Mouse (Mus musculus): ENCODE measurements around the gene Noxa1. TPM values are rescaled to one million over a fixed set of nuclear protein-coding genes. Genes with fewer than 3 reads are reported as not detected.

The Noxa1 gene
- not detected in 2 replicates for total RNA-seq (2014; rRNA removed)
- not detected in 2 replicates for polyA plus RNA-seq (2015; fragmentation: Nextera tagmentation; extraction: Ambion mirVana)

DNA sequence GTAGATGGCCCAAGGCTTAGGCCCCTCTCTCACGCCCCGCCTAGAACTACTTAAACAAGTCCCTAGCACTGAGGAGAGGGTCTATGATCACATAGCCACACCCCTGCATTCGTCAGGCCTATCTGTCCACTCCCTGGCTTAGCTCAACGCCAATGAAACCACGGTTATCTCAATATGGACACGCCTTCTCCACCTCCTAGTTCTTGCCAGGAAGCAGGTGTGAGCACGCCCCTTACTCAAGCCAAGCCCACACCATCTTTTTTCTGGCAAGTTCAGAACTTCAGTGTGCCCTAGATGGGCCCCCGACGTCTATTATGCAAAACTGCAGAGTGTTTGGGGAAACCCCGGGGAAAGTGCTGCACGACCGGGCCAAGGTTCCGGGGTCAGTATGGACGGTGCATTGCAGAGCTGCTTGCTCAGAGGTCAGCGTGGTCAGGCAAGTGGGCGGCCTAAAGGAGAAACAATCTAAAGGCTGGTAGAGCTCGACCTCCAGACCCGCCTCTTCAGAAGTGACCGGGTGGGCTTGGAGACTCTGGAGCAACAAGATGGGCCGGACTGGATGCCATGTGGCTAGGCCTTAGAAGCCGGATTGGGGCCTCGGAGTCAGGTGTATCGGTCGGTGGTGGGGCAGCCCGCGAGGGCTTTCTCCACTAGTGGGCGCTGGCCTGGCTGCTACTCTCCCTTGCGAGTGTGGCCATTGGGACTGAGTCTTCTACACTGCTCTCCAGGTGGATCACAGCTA is at the start of gene Noxa1:
Gene Noxa1 (minus strand): TSS at position 41 of the 742 bp plus-strand sequence.
- Histone ChIP-seq H3K9ac (no peak within 1 kb of the TSS), H3K4me2 (ENCODE audit: low read depth) (no peak within 1 kb of the TSS), H3K36me3 (ENCODE audit: insufficient read depth) (no peaks in the 10 kb centered on the region), H3K4me3 (ENCODE audit: low read depth, low read length) (no peak within 1 kb of the TSS), H3K27me3 (ENCODE audit: insufficient read depth, low read length) (0 out of 2 replicates have a peak, but pooled peaks cover 4% of the 10 kb centered on the region), H3K4me1 (ENCODE audit: insufficient read depth) (no peaks in the 10 kb centered on the region), H3K27ac (ENCODE audit: low read depth, low read length) (no peak within 1 kb of the TSS), H3K9me3 (ENCODE audit: low read length) (no peaks in the 10 kb centered on the region)
- WGBS: 60% methylated on average over 28 of the region's 28 CpGs
- TF ChIP-seq CTCF (IDR thresholded peaks at IDR 0.05; ENCODE audit: low read depth): 0 out of 2 replicates have a peak, but pooled peaks have one; percentile 4
- DNase-seq: no peak
- no peak for ATAC-seq

DNA sequence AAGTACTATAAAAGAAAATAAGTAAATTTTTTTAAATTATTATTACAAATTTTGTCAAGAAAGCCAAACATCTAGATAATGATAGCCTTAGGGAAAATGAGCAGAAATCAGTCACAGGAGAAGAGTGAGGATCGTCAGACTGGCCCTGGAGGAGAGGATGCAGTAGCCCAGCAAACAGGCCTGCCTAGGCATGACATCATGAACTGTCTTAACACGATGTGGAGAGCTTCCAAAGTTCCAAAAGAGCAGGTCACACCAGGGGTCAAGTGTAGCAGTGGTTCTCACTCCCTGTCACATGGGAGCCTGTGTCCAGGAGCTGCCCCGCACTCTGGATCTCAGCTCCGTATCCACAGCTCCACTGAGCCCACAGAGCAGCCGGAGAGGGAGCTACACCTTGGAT is 47.0 kb upstream of the Noxa1 start:
- Histone ChIP-seq H3K4me2 (ENCODE audit: low read depth) (no peak overlapping the region), H3K27me3 (ENCODE audit: insufficient read depth, low read length) (no peaks in the 10 kb centered on the region), H3K4me1 (ENCODE audit: insufficient read depth) (no peaks in the 10 kb centered on the region), H3K9ac (no peak overlapping the region), H3K4me3 (ENCODE audit: low read depth, low read length) (no peak overlapping the region), H3K36me3 (ENCODE audit: insufficient read depth) (no peaks in the 10 kb centered on the region), H3K9me3 (ENCODE audit: low read length) (no peaks in the 10 kb centered on the region), H3K27ac (ENCODE audit: low read depth, low read length) (no peak overlapping the region)
- ATAC-seq (no peak), DNase-seq (no peak)
- WGBS: 83% methylated on average over 5 of the region's 5 CpGs
- no peak for TF ChIP-seq CTCF (IDR thresholded peaks at IDR 0.05; ENCODE audit: low read depth)

DNA sequence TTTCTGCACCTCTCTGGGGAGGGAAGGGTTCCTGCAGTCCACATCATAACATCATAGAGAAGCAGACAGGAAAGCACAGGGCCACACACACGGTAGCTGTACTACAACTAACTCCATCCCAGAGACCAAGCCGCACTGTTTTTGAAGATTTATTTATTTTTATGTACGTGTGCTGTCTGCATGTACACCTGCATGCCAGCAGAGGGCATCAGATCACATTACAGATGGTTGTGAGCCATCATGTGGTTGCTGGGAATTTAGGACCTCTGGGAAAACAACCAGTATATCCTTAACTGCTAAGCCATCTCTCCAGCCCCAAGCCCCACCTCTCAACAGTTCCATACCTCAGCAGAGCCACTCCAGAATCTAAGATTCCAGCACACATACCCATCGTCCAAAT is 46.2 kb upstream of the Noxa1 start:
- no peak for ATAC-seq
- Histone ChIP-seq H3K4me3 (ENCODE audit: low read depth, low read length) (no peak overlapping the region), H3K9ac (no peak overlapping the region), H3K4me1 (ENCODE audit: insufficient read depth) (no peaks in the 10 kb centered on the region), H3K27ac (ENCODE audit: low read depth, low read length) (no peak overlapping the region), H3K27me3 (ENCODE audit: insufficient read depth, low read length) (no peaks in the 10 kb centered on the region), H3K4me2 (ENCODE audit: low read depth) (no peak overlapping the region), H3K36me3 (ENCODE audit: insufficient read depth) (no peaks in the 10 kb centered on the region), H3K9me3 (ENCODE audit: low read length) (no peaks in the 10 kb centered on the region)
- TF ChIP-seq CTCF (IDR thresholded peaks at IDR 0.05; ENCODE audit: low read depth): peak; percentile 37; the same call in 1 of the 2 replicates
- WGBS: 73% methylated on average over 4 of the region's 4 CpGs
- DNase-seq: no peak

DNA sequence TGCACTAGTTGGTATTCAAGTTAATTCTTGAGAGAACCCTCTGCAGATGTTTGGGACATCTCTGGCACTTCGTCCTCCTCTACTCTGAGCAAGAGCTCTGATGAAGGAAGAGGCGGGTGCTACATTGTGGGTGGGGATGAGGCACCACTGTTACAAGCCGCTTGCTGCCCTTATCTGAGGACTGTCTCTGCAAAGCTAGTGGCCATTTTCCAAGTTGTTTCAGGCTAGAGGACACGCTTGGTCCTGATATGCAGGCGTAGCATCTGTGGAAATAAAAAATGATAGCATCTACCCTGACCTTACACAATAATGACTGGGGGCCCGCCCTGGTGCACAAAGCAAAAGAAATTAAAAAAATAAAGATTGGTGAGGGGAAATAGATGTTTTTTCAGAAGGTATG is 42.9 kb upstream of the Noxa1 start:
- DNase-seq: no peak
- WGBS: 86% methylated on average over 6 of the region's 6 CpGs
- Histone ChIP-seq H3K4me3 (ENCODE audit: low read depth, low read length) (no peak overlapping the region), H3K4me1 (ENCODE audit: insufficient read depth) (no peaks in the 10 kb centered on the region), H3K9ac (no peak overlapping the region), H3K4me2 (ENCODE audit: low read depth) (no peak overlapping the region), H3K27me3 (ENCODE audit: insufficient read depth, low read length) (no peaks in the 10 kb centered on the region), H3K36me3 (ENCODE audit: insufficient read depth) (no peaks in the 10 kb centered on the region), H3K27ac (ENCODE audit: low read depth, low read length) (no peak overlapping the region), H3K9me3 (ENCODE audit: low read length) (no peaks in the 10 kb centered on the region)
- ATAC-seq: no peak
- TF ChIP-seq CTCF (IDR thresholded peaks at IDR 0.05; ENCODE audit: low read depth): no peak

DNA sequence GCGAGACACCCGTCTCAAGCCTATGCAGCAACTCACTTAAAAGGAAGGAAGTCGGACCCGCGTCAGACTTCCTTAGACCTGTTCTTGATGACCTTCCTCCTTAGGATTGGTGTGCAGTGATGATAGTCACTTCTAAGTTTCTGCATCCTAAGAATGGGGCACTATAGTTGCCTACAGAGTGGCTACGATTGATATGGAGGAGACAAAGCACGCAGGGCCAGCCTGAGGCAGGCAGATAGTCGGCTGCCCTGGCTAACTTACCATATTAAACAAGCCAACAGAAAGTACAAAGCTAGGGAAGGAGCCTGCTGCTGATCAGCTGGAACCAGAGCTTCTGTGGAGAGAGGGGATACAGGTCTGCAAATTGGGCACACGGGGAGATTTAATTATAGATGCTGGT is 36.7 kb upstream of the Noxa1 start:
- Histone ChIP-seq H3K9ac (no peak overlapping the region), H3K4me3 (ENCODE audit: low read depth, low read length) (no peak overlapping the region), H3K27ac (ENCODE audit: low read depth, low read length) (no peak overlapping the region), H3K4me1 (ENCODE audit: insufficient read depth) (no peaks in the 10 kb centered on the region), H3K36me3 (ENCODE audit: insufficient read depth) (no peaks in the 10 kb centered on the region), H3K27me3 (ENCODE audit: insufficient read depth, low read length) (no peaks in the 10 kb centered on the region), H3K4me2 (ENCODE audit: low read depth) (no peak overlapping the region), H3K9me3 (ENCODE audit: low read length) (no peaks in the 10 kb centered on the region)
- ATAC-seq: no peak
- 69% methylated on average over 9 of the region's 9 CpGs for WGBS
- DNase-seq: no peak
- TF ChIP-seq CTCF (IDR thresholded peaks at IDR 0.05; ENCODE audit: low read depth): no peak

DNA sequence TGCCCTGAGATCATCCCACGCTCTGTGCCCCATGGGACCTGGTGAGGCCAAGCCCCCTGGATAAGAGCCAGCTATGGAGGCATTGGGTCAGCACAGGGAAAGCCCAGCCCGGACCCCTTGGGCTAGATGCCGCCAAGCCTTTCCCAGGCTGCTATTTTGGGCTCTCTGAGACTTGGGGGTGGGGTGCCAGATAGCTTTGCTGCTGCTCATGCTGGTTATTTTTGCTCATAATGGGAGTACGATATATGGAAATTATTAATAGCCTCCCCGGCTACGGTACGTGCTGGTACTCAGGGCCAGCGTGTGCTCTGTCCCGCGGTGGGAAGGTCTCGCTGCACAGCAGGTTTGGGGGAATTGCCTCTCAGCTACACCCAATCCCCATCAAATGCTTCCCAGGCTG is 33.1 kb upstream of the Noxa1 start:
- H3K9ac ChIP-seq: no peak overlapping the region
- TF ChIP-seq CTCF (IDR thresholded peaks at IDR 0.05; ENCODE audit: low read depth): no peak

DNA sequence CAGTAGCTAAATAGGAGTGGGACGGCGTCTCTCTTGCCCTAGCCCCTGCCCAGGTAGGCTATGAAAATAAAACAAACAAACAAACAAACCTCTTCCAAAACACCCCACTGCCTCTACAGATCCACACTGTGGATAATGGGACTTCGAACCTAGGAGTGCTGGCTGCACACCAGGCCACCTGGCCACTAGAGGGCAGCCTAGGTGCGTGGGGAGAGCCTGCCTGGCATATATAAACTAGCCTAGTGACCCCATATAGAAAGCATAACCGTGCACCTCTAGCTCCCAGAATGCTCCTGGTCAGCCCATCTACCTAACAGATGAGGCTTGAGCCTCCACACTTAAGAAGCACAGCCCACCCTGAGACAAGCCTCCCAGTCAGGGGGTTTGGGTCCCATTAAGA is 32.3 kb upstream of the Noxa1 start:
- TF ChIP-seq CTCF (IDR thresholded peaks at IDR 0.05; ENCODE audit: low read depth): peak; percentile 64
- Histone ChIP-seq H3K27ac (ENCODE audit: low read depth, low read length) (no peak overlapping the region), H3K4me3 (ENCODE audit: low read depth, low read length) (no peak overlapping the region), H3K27me3 (ENCODE audit: insufficient read depth, low read length) (no peaks in the 10 kb centered on the region), H3K9ac (no peak overlapping the region), H3K4me1 (ENCODE audit: insufficient read depth) (no peaks in the 10 kb centered on the region), H3K36me3 (ENCODE audit: insufficient read depth) (no peaks in the 10 kb centered on the region), H3K9me3 (ENCODE audit: low read length) (no peaks in the 10 kb centered on the region), H3K4me2 (ENCODE audit: low read depth) (no peak overlapping the region)
- ATAC-seq (no peak), DNase-seq (no peak)
- 28% methylated on average over 5 of the region's 5 CpGs for WGBS

More for the DNA sequence above, 33.1 kb upstream of the Noxa1 start:
- WGBS: 74% methylated on average over 11 of the region's 11 CpGs
- no peaks in the 10 kb centered on the region for H3K9me3 ChIP-seq (ENCODE audit: low read length)
- no peak for DNase-seq
- no peak overlapping the region for H3K27ac ChIP-seq (ENCODE audit: low read depth, low read length)
- H3K4me2 ChIP-seq (ENCODE audit: low read depth): no peak overlapping the region
- no peaks in the 10 kb centered on the region for H3K4me1 ChIP-seq (ENCODE audit: insufficient read depth)
- H3K4me3 ChIP-seq (ENCODE audit: low read depth, low read length): no peak overlapping the region
- no peaks in the 10 kb centered on the region for H3K36me3 ChIP-seq (ENCODE audit: insufficient read depth)
- H3K27me3 ChIP-seq (ENCODE audit: insufficient read depth, low read length): no peaks in the 10 kb centered on the region
- no peak for ATAC-seq
